Mouse (Mus musculus): Measurements from ENCODE around the gene Grip1. TPM values are rescaled to one million over a fixed set of nuclear protein-coding genes. Genes with fewer than 3 reads are reported as not detected.
"Not testable (repeated sequence)": the region's sequence is repeated elsewhere in the genome, so short reads cannot be mapped to it uniquely, and the experiment has no call there.

The Grip1 gene
- polyA plus RNA-seq, 1 experiment = 0.86 TPM

- DNase-seq (ENCODE audit: low read depth) = no peak
Observed at GRCm38 (mm10) chr10:120044714-120045234, 591.1 kb downstream of the Grip1 start.

- DNase-seq (ENCODE audit: low read depth) = no peak
Observed at GRCm38 (mm10) chr10:120060579-120061237, 607.1 kb downstream of the Grip1 start.

- DNase-seq (ENCODE audit: low read depth) = no peak
Observed at GRCm38 (mm10) chr10:120061238-120062130, 607.9 kb downstream of the Grip1 start.

GRCm38 (mm10) chr10:120064424-120064823, 610.8 kb downstream of the Grip1 start:
- no peak for DNase-seq (ENCODE audit: low read depth)

- DNase-seq (ENCODE audit: low read depth) = no peak
Observed at GRCm38 (mm10) chr10:120066319-120066718, 612.7 kb downstream of the Grip1 start.

GRCm38 (mm10) chr10:120077850-120078249, 624.2 kb downstream of the Grip1 start:
- no peak for DNase-seq (ENCODE audit: low read depth)

- DNase-seq (ENCODE audit: low read depth) = no peak
Observed at GRCm38 (mm10) chr10:120092548-120092947, 638.9 kb downstream of the Grip1 start.

GRCm38 (mm10) chr10:120095136-120095535, 641.5 kb downstream of the Grip1 start:
- DNase-seq (ENCODE audit: low read depth) = peak; percentile 79

- DNase-seq (ENCODE audit: low read depth) = no peak
Observed at GRCm38 (mm10) chr10:120095716-120096115, 642.1 kb downstream of the Grip1 start.

- no peak for DNase-seq (ENCODE audit: low read depth)
Observed at GRCm38 (mm10) chr10:120097564-120097963, 643.9 kb downstream of the Grip1 start.

- no peak for DNase-seq (ENCODE audit: low read depth)
Observed at GRCm38 (mm10) chr10:120100806-120101205, 647.2 kb downstream of the Grip1 start.

GRCm38 (mm10) chr10:120111691-120112319, 658.2 kb downstream of the Grip1 start:
- DNase-seq (ENCODE audit: low read depth) = no peak

- peak; percentile 68 for DNase-seq (ENCODE audit: low read depth)
Observed at GRCm38 (mm10) chr10:120112507-120113396, 659.1 kb downstream of the Grip1 start, which contains the start of gene Helb. Helb (minus strand) TSS chr10:120112987.

- not testable (repeated sequence) for DNase-seq (ENCODE audit: low read depth)
Observed at GRCm38 (mm10) chr10:120113482-120113881, 659.9 kb downstream of the Grip1 start.

- no peak for DNase-seq (ENCODE audit: low read depth)
Observed at GRCm38 (mm10) chr10:120113980-120114379, 660.4 kb downstream of the Grip1 start.

GRCm38 (mm10) chr10:120114493-120114892, 660.9 kb downstream of the Grip1 start:
- no peak for DNase-seq (ENCODE audit: low read depth)

GRCm38 (mm10) chr10:120115249-120115648, 661.6 kb downstream of the Grip1 start:
- DNase-seq (ENCODE audit: low read depth) = no peak

- DNase-seq (ENCODE audit: low read depth) = no peak
Observed at GRCm38 (mm10) chr10:120123721-120124120, 670.1 kb downstream of the Grip1 start.

- DNase-seq (ENCODE audit: low read depth) = peak; percentile 20
Observed at GRCm38 (mm10) chr10:120124801-120125464, 671.3 kb downstream of the Grip1 start.

- DNase-seq (ENCODE audit: low read depth) = no peak
Observed at GRCm38 (mm10) chr10:120125465-120125857, 671.8 kb downstream of the Grip1 start.
